Mouse (Mus musculus): ENCODE results near the gene P2rx5. TPM values are rescaled to one million over a fixed set of nuclear protein-coding genes. Genes with fewer than 3 reads are reported as not detected.

P2rx5 gene
- polyA plus RNA-seq, 1 experiment = 0.35 TPM

- H3K27ac ChIP-seq (ENCODE audit: insufficient read depth, low read length) = no peak overlapping the region
- no peak overlapping the region for H3K4me3 ChIP-seq (ENCODE audit: insufficient read depth, low read length)
- TF ChIP-seq CTCF (IDR thresholded peaks at IDR 0.05; ENCODE audit: extremely low read depth, insufficient read depth, low read length) = no peak
- TF ChIP-seq POLR2A (IDR thresholded peaks at IDR 0.05; ENCODE audit: extremely low read depth, insufficient read depth, low read length) = no peak
- H3K4me1 ChIP-seq (ENCODE audit: control insufficient read depth, insufficient read depth, low read length) = no peaks in the 10 kb centered on the region
Observed at GRCm38 (mm10) chr11:73144261-73144681, 15.9 kb upstream of the P2rx5 start.

GRCm38 (mm10) chr11:73146026-73146974 is 13.9 kb upstream of the P2rx5 start:
- Histone ChIP-seq H3K4me1 (ENCODE audit: control insufficient read depth, insufficient read depth, low read length) (no peaks in the 10 kb centered on the region), H3K4me3 (ENCODE audit: insufficient read depth, low read length) (no peak overlapping the region), H3K27ac (ENCODE audit: insufficient read depth, low read length) (no peak overlapping the region)
- TF ChIP-seq POLR2A (IDR thresholded peaks at IDR 0.05; ENCODE audit: extremely low read depth, insufficient read depth, low read length) (no peak), CTCF (IDR thresholded peaks at IDR 0.05; ENCODE audit: extremely low read depth, insufficient read depth, low read length) (no peak)

GRCm38 (mm10) chr11:73146975-73147365 is 13.3 kb upstream of the P2rx5 start:
- H3K27ac ChIP-seq (ENCODE audit: insufficient read depth, low read length) = no peak overlapping the region
- TF ChIP-seq POLR2A (IDR thresholded peaks at IDR 0.05; ENCODE audit: extremely low read depth, insufficient read depth, low read length) (no peak), CTCF (IDR thresholded peaks at IDR 0.05; ENCODE audit: extremely low read depth, insufficient read depth, low read length) (no peak)
- H3K4me1 ChIP-seq (ENCODE audit: control insufficient read depth, insufficient read depth, low read length) = no peaks in the 10 kb centered on the region
- H3K4me3 ChIP-seq (ENCODE audit: insufficient read depth, low read length) = no peak overlapping the region

DNA sequence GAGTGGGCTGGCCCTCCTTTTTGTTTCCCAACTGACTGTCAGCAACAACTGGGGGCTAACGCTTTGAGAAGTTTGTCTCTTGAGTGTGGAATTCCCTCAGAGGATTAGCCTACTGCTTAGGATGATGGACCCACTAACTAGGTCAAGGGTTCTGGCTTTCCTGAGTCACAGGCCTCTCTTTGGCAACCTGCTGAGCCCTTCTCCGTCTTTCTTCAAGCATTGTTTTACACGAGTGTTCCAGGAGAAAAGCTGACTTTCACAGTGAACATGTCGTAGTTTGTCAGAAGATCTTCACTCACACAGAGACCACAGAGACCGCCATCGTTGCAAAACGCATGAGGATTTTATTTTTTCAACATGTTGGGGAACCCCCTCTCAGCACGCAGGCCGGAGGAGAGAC is 12.0 kb upstream of the P2rx5 start:
- H3K4me3 ChIP-seq (ENCODE audit: insufficient read depth, low read length) = no peak overlapping the region
- no peaks in the 10 kb centered on the region for H3K4me1 ChIP-seq (ENCODE audit: control insufficient read depth, insufficient read depth, low read length)
- TF ChIP-seq CTCF (IDR thresholded peaks at IDR 0.05; ENCODE audit: extremely low read depth, insufficient read depth, low read length) (no peak), POLR2A (IDR thresholded peaks at IDR 0.05; ENCODE audit: extremely low read depth, insufficient read depth, low read length) (no peak)
- H3K27ac ChIP-seq (ENCODE audit: insufficient read depth, low read length) = no peak overlapping the region

- Histone ChIP-seq H3K4me3 (ENCODE audit: insufficient read depth, low read length) (no peak overlapping the region), H3K27ac (ENCODE audit: insufficient read depth, low read length) (no peak overlapping the region), H3K4me1 (ENCODE audit: control insufficient read depth, insufficient read depth, low read length) (no peaks in the 10 kb centered on the region)
- TF ChIP-seq POLR2A (IDR thresholded peaks at IDR 0.05; ENCODE audit: extremely low read depth, insufficient read depth, low read length) = no peak
- no peak for TF ChIP-seq CTCF (IDR thresholded peaks at IDR 0.05; ENCODE audit: extremely low read depth, insufficient read depth, low read length)
Observed at GRCm38 (mm10) chr11:73155071-73155470, 5.2 kb upstream of the P2rx5 start.

DNA sequence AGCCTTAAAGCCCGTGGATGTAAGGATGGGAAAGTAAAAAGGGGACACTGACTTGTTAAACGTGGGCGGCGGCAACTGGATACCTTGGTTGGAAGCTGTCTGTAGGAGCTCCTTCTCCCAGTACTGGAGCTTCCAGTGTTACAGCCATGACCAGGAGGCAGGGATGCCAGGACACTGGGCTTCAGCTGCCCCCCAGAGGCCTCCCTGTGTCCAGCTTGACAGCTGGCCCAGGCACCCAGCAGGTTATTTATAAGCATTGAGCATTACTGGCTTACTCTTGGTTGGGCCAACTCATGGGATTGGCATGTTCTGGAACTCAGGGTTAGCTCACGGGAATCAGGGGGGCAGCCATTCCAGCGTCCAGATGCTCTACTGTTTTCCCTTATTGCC is 585 bp downstream of the P2rx5 start:
- Histone ChIP-seq H3K4me1 (ENCODE audit: control insufficient read depth, insufficient read depth, low read length) (no peaks in the 10 kb centered on the region), H3K27ac (ENCODE audit: insufficient read depth, low read length) (no peak overlapping the region), H3K4me3 (ENCODE audit: insufficient read depth, low read length) (peak overlapping the region; percentile 34; the same call in 1 of the 2 replicates)
- TF ChIP-seq POLR2A (IDR thresholded peaks at IDR 0.05; ENCODE audit: extremely low read depth, insufficient read depth, low read length) = no peak
- no peak for TF ChIP-seq CTCF (IDR thresholded peaks at IDR 0.05; ENCODE audit: extremely low read depth, insufficient read depth, low read length)

DNA sequence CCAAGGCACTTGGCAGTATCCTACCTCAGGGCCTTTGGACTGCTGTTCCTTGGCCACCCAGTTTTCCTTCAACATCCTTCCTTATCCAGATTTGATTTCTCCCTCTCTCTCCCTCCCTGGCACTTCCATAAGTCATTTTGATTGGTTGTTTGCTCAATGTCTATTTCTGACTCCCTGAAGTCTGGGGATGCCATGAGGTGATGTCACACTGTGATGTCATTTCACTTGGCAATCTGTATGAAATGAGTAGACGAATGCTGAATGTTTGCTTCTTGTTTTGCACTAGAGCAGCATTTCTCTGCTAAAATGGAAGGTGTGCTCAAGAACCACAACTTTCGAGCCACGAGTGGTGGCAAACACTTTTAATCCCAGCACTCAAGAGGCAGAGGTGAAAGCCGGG is 1.4 kb downstream of the P2rx5 start:
- Histone ChIP-seq H3K4me1 (ENCODE audit: control insufficient read depth, insufficient read depth, low read length) (no peaks in the 10 kb centered on the region), H3K4me3 (ENCODE audit: insufficient read depth, low read length) (no peak overlapping the region), H3K27ac (ENCODE audit: insufficient read depth, low read length) (no peak overlapping the region)
- TF ChIP-seq CTCF (IDR thresholded peaks at IDR 0.05; ENCODE audit: extremely low read depth, insufficient read depth, low read length) (no peak), POLR2A (IDR thresholded peaks at IDR 0.05; ENCODE audit: extremely low read depth, insufficient read depth, low read length) (no peak)

DNA sequence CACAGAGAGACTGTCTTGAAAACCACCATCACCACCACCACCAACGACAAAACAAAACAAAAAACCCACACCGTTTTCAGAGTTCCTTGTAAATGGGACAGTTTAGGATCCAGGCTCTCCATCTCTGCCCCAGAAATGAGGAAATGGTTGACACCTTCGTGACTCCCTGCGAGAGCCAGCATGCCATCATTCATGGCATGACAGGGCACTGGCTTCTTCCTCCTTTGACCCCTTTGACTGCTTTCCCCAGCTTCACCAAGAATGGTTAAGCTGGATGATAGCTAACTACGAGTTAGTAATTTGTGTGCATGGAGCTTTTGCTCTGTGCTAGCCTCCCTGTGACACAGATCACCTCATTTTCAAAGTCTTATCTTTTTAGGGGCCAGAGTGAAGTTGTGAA is 2.1 kb downstream of the P2rx5 start:
- Histone ChIP-seq H3K4me3 (ENCODE audit: insufficient read depth, low read length) (no peak overlapping the region), H3K27ac (ENCODE audit: insufficient read depth, low read length) (no peak overlapping the region), H3K4me1 (ENCODE audit: control insufficient read depth, insufficient read depth, low read length) (no peaks in the 10 kb centered on the region)
- TF ChIP-seq CTCF (IDR thresholded peaks at IDR 0.05; ENCODE audit: extremely low read depth, insufficient read depth, low read length) = no peak
- TF ChIP-seq POLR2A (IDR thresholded peaks at IDR 0.05; ENCODE audit: extremely low read depth, insufficient read depth, low read length) = no peak

DNA sequence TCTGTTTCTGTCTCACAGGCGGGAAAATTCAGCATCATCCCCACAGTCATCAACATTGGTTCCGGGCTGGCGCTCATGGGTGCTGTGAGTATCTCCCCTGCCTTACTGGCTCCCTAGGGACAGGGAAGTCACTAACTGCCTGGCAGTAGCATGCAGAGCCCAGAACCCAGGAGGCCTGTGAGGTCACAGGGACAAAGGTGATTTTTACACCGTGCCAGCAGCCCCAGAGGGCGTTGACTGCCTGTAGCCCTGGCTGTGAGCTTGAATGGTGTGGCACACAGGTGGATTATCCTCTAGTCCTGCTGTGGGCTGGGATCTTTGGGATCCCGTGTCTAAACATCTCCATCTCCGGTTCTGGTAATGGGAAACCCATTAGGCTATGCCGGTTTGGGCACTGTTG is 7.8 kb downstream of the P2rx5 start:
- Histone ChIP-seq H3K4me1 (ENCODE audit: control insufficient read depth, insufficient read depth, low read length) (peaks cover 1% of the 10 kb centered on the region; the same call in 1 of the 2 replicates), H3K4me3 (ENCODE audit: insufficient read depth, low read length) (no peak overlapping the region), H3K27ac (ENCODE audit: insufficient read depth, low read length) (no peak overlapping the region)
- no peak for TF ChIP-seq POLR2A (IDR thresholded peaks at IDR 0.05; ENCODE audit: extremely low read depth, insufficient read depth, low read length)
- TF ChIP-seq CTCF (IDR thresholded peaks at IDR 0.05; ENCODE audit: extremely low read depth, insufficient read depth, low read length) = no peak

GRCm38 (mm10) chr11:73168576-73168975 is 8.4 kb downstream of the P2rx5 start:
- H3K4me1 ChIP-seq (ENCODE audit: control insufficient read depth, insufficient read depth, low read length) = peaks cover 1% of the 10 kb centered on the region; the same call in 1 of the 2 replicates
- H3K27ac ChIP-seq (ENCODE audit: insufficient read depth, low read length) = no peak overlapping the region
- TF ChIP-seq POLR2A (IDR thresholded peaks at IDR 0.05; ENCODE audit: extremely low read depth, insufficient read depth, low read length) = no peak
- no peak for TF ChIP-seq CTCF (IDR thresholded peaks at IDR 0.05; ENCODE audit: extremely low read depth, insufficient read depth, low read length)
- no peak overlapping the region for H3K4me3 ChIP-seq (ENCODE audit: insufficient read depth, low read length)

Measured in cortical plate, adult 2 months (tissue).